ENCODE assay signal across 8 mouse cellular contexts in the genomic region with DNA sequence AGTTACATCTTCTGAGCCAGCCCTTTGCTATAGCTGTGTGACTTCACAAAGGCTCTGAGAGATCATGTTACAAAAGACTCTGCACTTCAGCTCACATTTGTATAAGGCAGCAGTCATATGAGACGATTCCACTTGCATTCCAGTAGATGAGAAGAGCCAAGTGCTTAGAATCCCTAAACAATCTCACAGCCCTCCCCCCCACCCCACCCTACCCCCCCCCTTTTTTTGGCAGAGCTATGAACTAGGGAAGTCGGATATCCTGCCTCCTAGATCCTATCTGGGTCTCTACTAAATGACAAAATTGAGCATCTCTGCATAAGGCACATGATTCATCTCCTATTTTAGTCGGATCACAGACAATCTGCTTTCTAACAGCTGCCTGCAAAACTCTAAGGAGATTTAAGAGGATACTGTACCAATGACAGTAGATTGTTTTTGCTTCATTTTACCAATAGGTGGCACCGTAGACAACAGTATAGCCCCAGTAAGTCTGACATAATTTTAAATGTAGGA.
DNase-seq lines count a peak whose midpoint lies in the region; ATAC-seq lines count a peak whose summit lies in the region.

No protein-coding gene starts in this region.

- ATAC-seq in CD4-positive, CD25-positive, alpha-beta regulatory T cell, adult 4 months, result no peak

- intact Hi-C loops in heart, postnatal 10 days (cut with DNase I), result loop anchor here (2.0 to 5.0 kb wide), 4 partner anchors 171 to 904 kb away; a partner anchor contains a TSS

- DNase-seq in CD4-positive, CD25-positive, alpha-beta regulatory T cell, adult 2 months (ENCODE audit: low read depth, low spot score), result peak; percentile 53
- DNase-seq in ovary, postnatal 14 days (ENCODE audit: low spot score), result peak; percentile 2
- DNase-seq in ovary, postnatal 36 days (ENCODE audit: low spot score), result no peak
- DNase-seq in heart, postnatal 10 days, result peak; percentile 32 to 51
- peak; percentile 57 for DNase-seq in lung, postnatal 10 days
- DNase-seq in yolk sac, embryonic 10.5 days (ENCODE audit: low spot score), result peak; percentile 34
- DNase-seq in thymus, postnatal 4 days, result no peak

Comparison
In these comparisons a context has a peak if more than half of its experiments do, and no peak if none do; other contexts are left out.
1. DNase-seq: peak in CD4-positive, CD25-positive, alpha-beta regulatory T cell, adult 2 months (single experiment), ovary, postnatal 14 days (single experiment), heart, postnatal 10 days (2 of 2), lung, postnatal 10 days (single experiment) and yolk sac, embryonic 10.5 days (single experiment); none in ovary, postnatal 36 days (single experiment) and thymus, postnatal 4 days (single experiment).